ENCODE assay signal across 16 mouse cellular contexts in genomic region chr7:66308581-66309239, GRCm38 (mm10). TPM values are rescaled to one million over a fixed set of nuclear protein-coding genes. Genes with fewer than 3 reads are reported as not detected.
A peak's percentile ranks its signal among the peaks of the same experiment; 100 is the strongest.
DNase-seq lines count a peak whose midpoint lies in the region; ATAC-seq lines count a peak whose summit lies in the region.
"Had no signal": no experiment of that assay in that cellular context is flagged by ENCODE, and none has a peak within 500 bp of the region (broad histone marks: within the 10 kb centered on the region; RNA-seq: fewer than 3 reads in every experiment).

No protein-coding gene starts in this region.

- ATAC-seq in lung, embryonic 16.5 days (ENCODE audit: low read depth), result peak; percentile 1; the same call in 1 of the 2 replicates
- ATAC-seq in intestine, embryonic 16.5 days, result peak; percentile 60
- 0 out of 2 replicates have a peak, but pooled peaks have one; percentile 20 for ATAC-seq in stomach, embryonic 14.5 days (ENCODE audit: insufficient number of reproducible peaks, insufficient read depth, low FRiP score, low read depth)

- H3K9me3 ChIP-seq in heart, embryonic 10.5 days, result no peaks in the 10 kb centered on the region
- H3K9me3 ChIP-seq in lung, embryonic 16.5 days (ENCODE audit: control insufficient read depth, low read length), result no peaks in the 10 kb centered on the region
- no peaks in the 10 kb centered on the region for H3K9me3 ChIP-seq in intestine, embryonic 16.5 days (ENCODE audit: control insufficient read depth, low read length)
- no peaks in the 10 kb centered on the region for H3K9me3 ChIP-seq in stomach, embryonic 14.5 days (ENCODE audit: control insufficient read depth, low read depth, low read length)
- H3K9me3 ChIP-seq: hindbrain, embryonic 10.5 days; midbrain, embryonic 12.5 days had no signal

- peaks cover 22% of the 10 kb centered on the region for H3K4me1 ChIP-seq in heart, embryonic 10.5 days
- peaks cover 53% of the 10 kb centered on the region for H3K4me1 ChIP-seq in lung, embryonic 16.5 days (replicated peaks; ENCODE audit: control insufficient read depth, insufficient read depth, low read length)
- H3K4me1 ChIP-seq in intestine, embryonic 16.5 days (ENCODE audit: control insufficient read depth, insufficient read depth, low read length), result peaks cover 27% of the 10 kb centered on the region
- 0 out of 2 replicates have a peak, but pooled peaks cover 3% of the 10 kb centered on the region for H3K4me1 ChIP-seq in stomach, embryonic 14.5 days (ENCODE audit: control insufficient read depth, insufficient read depth, low read length)
- H3K4me1 ChIP-seq: midbrain, embryonic 12.5 days had no signal

- WGBS in heart, embryonic 10.5 days, result 74% methylated on average over 13 of the region's 13 CpGs
- WGBS in lung, embryonic 16.5 days, result 58% methylated on average over 13 of the region's 13 CpGs
- 73% methylated on average over 13 of the region's 13 CpGs for WGBS in intestine, embryonic 16.5 days
- WGBS in stomach, embryonic 14.5 days, result 74% methylated on average over 13 of the region's 13 CpGs

- peak overlapping the region; percentile 52; the same call in 1 of the 2 replicates for H3K27ac ChIP-seq in heart, embryonic 10.5 days
- peak overlapping the region; percentile 57 for H3K27ac ChIP-seq in lung, embryonic 16.5 days (ENCODE audit: low read length)
- H3K27ac ChIP-seq in intestine, embryonic 16.5 days (ENCODE audit: low read length), result peak overlapping the region; percentile 72
- peak overlapping the region; percentile 45; the same call in 1 of the 2 replicates for H3K27ac ChIP-seq in stomach, embryonic 14.5 days (ENCODE audit: low read length)
- H3K27ac ChIP-seq: hindbrain, embryonic 10.5 days; midbrain, embryonic 12.5 days had no signal

- peaks cover 3% of the 10 kb centered on the region; the same call in 1 of the 2 replicates for H3K36me3 ChIP-seq in heart, embryonic 10.5 days
- H3K36me3 ChIP-seq in lung, embryonic 16.5 days (ENCODE audit: control insufficient read depth, insufficient read depth, low read length), result peaks cover 7% of the 10 kb centered on the region
- 0 out of 2 replicates have a peak, but pooled peaks cover 3% of the 10 kb centered on the region for H3K36me3 ChIP-seq in intestine, embryonic 16.5 days (ENCODE audit: control insufficient read depth, insufficient read depth, low read length)
- H3K36me3 ChIP-seq in stomach, embryonic 14.5 days (ENCODE audit: control insufficient read depth, insufficient read depth, low read length), result peaks cover 8% of the 10 kb centered on the region; the same call in 1 of the 2 replicates
- H3K36me3 ChIP-seq: hindbrain, embryonic 10.5 days; midbrain, embryonic 12.5 days had no signal

- no peak for DNase-seq in heart, embryonic 10.5 days (ENCODE audit: low spot score)
- DNase-seq in heart, adult 9 months (ENCODE audit: low spot score in 2 of 2), result no peak
- DNase-seq in lung, postnatal 4 days, result no peak
- DNase-seq in thymus, postnatal 0 days (ENCODE audit: low spot score), result no peak
- no peak for DNase-seq in kidney, postnatal 36 days
- DNase-seq: B cell, adult 2 months; retina, postnatal 1 day; thymus, postnatal 36 days had no signal

- no peak overlapping the region for H3K4me2 ChIP-seq in lung, embryonic 16.5 days (ENCODE audit: low read depth, low read length)
- H3K4me2 ChIP-seq in intestine, embryonic 16.5 days (ENCODE audit: low read depth, low read length), result no peak overlapping the region
- H3K4me2 ChIP-seq in stomach, embryonic 14.5 days (replicated peaks; ENCODE audit: low read depth, low read length), result no peak overlapping the region
- H3K4me2 ChIP-seq: midbrain, embryonic 12.5 days had no signal

- no peak overlapping the region for H3K4me3 ChIP-seq in heart, embryonic 10.5 days
- H3K4me3 ChIP-seq in lung, embryonic 16.5 days (ENCODE audit: low read length), result no peak overlapping the region
- no peak overlapping the region for H3K4me3 ChIP-seq in intestine, embryonic 16.5 days (ENCODE audit: low read length)
- no peak overlapping the region for H3K4me3 ChIP-seq in stomach, embryonic 14.5 days (ENCODE audit: low read depth, low read length)
- H3K4me3 ChIP-seq: erythroblast, embryonic 14.5 days; hindbrain, embryonic 10.5 days; midbrain, embryonic 12.5 days had no signal

- peaks cover 24% of the 10 kb centered on the region for H3K27me3 ChIP-seq in heart, embryonic 10.5 days (ENCODE audit: insufficient read depth, poor library complexity, severe bottlenecking)
- no peaks in the 10 kb centered on the region for H3K27me3 ChIP-seq in lung, embryonic 16.5 days (ENCODE audit: control insufficient read depth, insufficient read depth, low read depth, low read length)
- no peaks in the 10 kb centered on the region for H3K27me3 ChIP-seq in intestine, embryonic 16.5 days (replicated peaks; ENCODE audit: control insufficient read depth, insufficient read depth, low read length)
- no peaks in the 10 kb centered on the region for H3K27me3 ChIP-seq in stomach, embryonic 14.5 days (ENCODE audit: control insufficient read depth, insufficient read depth, low read length)
- H3K27me3 ChIP-seq: midbrain, embryonic 12.5 days had no signal

- H3K9ac ChIP-seq in lung, embryonic 16.5 days (ENCODE audit: low read length), result peak overlapping the region; percentile 25; the same call in 1 of the 2 replicates
- H3K9ac ChIP-seq in intestine, embryonic 16.5 days (ENCODE audit: low read depth, low read length), result 0 out of 2 replicates have a peak overlapping the region, but pooled peaks have one; percentile 9
- no peak overlapping the region for H3K9ac ChIP-seq in stomach, embryonic 14.5 days (replicated peaks; ENCODE audit: low read depth, low read length)
- H3K9ac ChIP-seq: midbrain, embryonic 12.5 days had no signal

RNA-seq across cellular contexts. Expression of gene Gm10974, which starts 57.0 kb away (rescaled TPM):
- polyA plus RNA-seq in heart, embryonic 10.5 days (2016; fragmentation: Nextera tagmentation; extraction: Ambion mirVana), result not detected in 2 replicates
- not detected in 2 replicates for polyA plus RNA-seq in lung, embryonic 16.5 days (2015; fragmentation: Nextera tagmentation; extraction: Ambion mirVana)
- polyA plus RNA-seq in intestine, embryonic 16.5 days (2015; fragmentation: Nextera tagmentation; extraction: Ambion mirVana), result not detected in 2 replicates
- polyA plus RNA-seq in stomach, embryonic 14.5 days (2014; fragmentation: Nextera tagmentation; extraction: Ambion mirVana), result not detected in 2 replicates
- not detected in 2 replicates for polyA plus RNA-seq in thymus, postnatal 0 days (2015; fragmentation: Nextera tagmentation; extraction: Ambion mirVana)
- polyA plus RNA-seq: erythroblast, embryonic 14.5 days; hindbrain, embryonic 10.5 days; kidney, embryonic 16.5 days; limb, embryonic 11.5 days; midbrain, embryonic 12.5 days had no signal

Comparison
In these comparisons a context has a peak if more than half of its experiments do, and no peak if none do; other contexts are left out.
1. ATAC-seq: peak in every context shown above with its lines; median percentile 60 in intestine, embryonic 16.5 days; 20 in stomach, embryonic 14.5 days; 1 in lung, embryonic 16.5 days.